Mouse (Mus musculus): ENCODE results near the gene Map3k4.

Map3k4 gene

GRCm38 (mm10) chr17:12224145-12224544 lies 94.5 kb downstream of the Map3k4 start:
- DNase-seq (ENCODE audit: low read depth) = no peak

DNA sequence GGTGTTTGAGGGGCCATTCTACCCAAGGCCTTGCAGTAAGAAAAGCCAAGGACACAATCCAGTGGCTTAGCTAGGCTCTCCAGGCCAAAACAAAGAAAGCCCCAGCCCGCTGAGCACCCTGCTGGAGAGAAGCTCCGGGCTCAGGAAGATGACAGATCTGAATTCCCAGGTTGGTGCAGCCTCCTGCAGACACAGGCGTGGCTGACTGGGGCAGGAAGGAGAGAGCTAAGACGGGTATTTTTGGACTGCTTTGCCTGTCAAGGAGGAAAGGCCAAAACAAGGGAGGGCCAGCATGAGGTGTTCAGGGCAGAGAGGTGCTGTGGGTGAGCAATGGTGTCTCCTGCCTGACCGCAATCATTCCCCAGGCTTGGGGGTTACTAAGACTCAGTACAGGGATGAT lies 94.9 kb downstream of the Map3k4 start:
- DNase-seq (ENCODE audit: low read depth) = no peak

DNA sequence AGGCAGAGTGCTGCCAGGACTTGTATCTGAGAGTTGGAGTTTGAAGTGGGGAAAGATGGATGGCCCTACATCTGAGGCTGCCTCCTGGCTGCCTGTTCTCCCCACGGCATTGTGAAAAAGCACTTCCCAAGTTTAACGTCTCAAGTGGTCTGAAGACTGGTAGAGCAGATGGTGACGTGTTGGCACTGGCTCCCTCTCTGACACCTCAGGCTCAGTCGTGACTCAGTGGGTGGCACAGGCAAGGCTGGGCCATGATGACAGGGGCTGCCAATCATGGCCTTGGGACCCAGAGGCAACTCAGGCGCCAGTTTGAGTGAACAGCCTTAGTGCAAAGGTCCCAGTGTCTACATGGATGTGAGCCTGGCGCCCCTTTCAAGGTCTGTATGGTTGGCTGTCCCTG lies 96.7 kb downstream of the Map3k4 start:
- DNase-seq (ENCODE audit: low read depth) = no peak

DNA sequence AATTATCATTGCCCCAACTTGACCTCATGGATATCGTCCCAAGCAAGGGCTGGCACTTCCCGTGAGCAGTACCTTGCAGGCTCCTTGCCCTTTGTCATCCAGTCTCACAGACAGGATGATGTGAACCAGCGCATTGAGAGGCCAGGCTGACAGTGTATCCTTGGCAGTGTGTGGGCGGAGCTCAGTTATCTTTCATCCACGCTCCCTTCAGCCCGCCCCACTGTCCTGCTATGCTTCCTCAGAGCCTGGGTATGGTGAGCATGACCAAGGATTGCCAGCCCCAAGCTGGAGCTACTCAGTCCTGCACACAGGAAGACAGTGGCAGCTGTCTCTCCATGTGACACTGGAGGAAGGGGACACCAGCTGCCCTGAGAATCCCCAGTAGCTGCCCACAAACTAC lies 102.4 kb downstream of the Map3k4 start:
- DNase-seq (ENCODE audit: low read depth) = no peak

- no peak for DNase-seq (ENCODE audit: low read depth)
These were observed 105.2 kb downstream of the Map3k4 start for GRCm38 (mm10) chr17:12213430-12213829.

DNA sequence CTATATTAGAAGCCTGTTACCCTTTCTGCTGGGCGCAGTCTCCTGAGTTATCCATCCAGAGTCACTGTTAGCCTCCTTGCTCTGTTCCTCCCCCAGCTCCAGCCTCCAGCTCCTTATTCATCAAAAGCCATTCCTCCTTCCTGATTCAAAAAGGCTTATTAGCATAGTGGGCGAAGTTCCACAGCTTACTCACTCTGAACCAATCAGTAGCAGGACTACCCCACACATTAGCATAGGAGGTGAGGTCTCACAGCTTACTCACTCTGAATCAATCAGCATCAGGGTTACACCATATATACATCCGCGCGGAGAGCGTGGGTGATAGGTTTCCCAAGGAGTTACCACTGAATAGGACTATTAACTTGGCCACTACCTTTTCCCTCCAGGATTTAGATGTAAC lies 106.3 kb downstream of the Map3k4 start:
- no peak for DNase-seq (ENCODE audit: low read depth)

- DNase-seq (ENCODE audit: low read depth) = no peak
These were observed 106.7 kb downstream of the Map3k4 start for GRCm38 (mm10) chr17:12211890-12212289.

- peak; percentile 91 for DNase-seq (ENCODE audit: low read depth)
These were observed 108.0 kb downstream of the Map3k4 start for GRCm38 (mm10) chr17:12210544-12211132.

DNA sequence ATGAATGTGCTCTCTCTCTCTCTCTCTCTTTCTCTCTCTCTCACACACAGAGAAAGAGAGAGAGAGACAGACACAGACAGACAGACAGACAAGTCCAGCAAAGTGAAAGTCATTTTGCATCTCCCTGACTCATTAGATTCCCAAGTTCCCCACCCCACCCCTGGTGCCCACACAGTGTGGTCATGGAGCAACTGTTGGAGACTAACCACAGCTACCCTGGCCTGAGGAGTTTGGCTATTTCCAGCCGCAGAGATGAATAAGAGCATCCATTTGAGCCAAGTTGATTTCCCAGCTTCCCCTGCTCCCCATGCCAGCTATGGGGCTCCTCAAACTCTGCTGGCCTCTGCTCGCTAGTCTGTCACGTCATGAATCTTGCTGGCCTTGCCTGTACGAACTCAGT lies 109.1 kb downstream of the Map3k4 start:
- DNase-seq (ENCODE audit: low read depth) = no peak

DNA sequence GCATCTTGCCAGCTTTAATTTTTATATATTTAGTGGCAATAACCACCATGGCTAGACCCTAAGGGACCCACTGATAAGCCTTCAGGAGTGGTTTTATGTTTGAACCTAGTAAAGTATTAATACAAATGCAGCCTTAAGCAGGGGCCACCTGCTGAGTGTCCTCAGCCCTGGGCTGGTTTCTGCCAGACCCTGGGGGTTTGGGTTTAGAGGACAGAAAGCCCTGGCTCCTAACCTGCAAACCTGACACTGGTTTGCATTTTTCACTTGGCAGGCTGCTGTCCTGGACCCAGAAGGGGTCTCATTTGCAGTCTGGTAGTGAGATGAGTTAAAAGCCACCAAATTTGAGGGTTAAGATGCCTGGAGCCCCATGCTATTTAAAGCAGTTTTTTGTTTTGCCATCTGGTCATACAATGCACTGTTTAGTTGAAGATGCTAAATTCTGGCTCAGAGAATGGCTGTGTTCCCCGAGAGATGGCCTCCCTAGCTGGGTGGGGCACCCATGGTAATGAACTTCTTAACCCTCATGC lies 111.5 kb downstream of the Map3k4 start:
- DNase-seq (ENCODE audit: low read depth) = no peak

GRCm38 (mm10) chr17:12206248-12206647 lies 112.3 kb downstream of the Map3k4 start:
- DNase-seq (ENCODE audit: low read depth) = no peak

- DNase-seq (ENCODE audit: low read depth) = peak; percentile 86
These were observed 112.9 kb downstream of the Map3k4 start for GRCm38 (mm10) chr17:12205694-12206075.

GRCm38 (mm10) chr17:12205015-12205693 lies 113.4 kb downstream of the Map3k4 start:
- DNase-seq (ENCODE audit: low read depth) = peak; percentile 59

- no peak for DNase-seq (ENCODE audit: low read depth)
These were observed 113.9 kb downstream of the Map3k4 start for GRCm38 (mm10) chr17:12204689-12205014.

GRCm38 (mm10) chr17:12204246-12204645 lies 114.3 kb downstream of the Map3k4 start:
- DNase-seq (ENCODE audit: low read depth) = peak; percentile 55

DNA sequence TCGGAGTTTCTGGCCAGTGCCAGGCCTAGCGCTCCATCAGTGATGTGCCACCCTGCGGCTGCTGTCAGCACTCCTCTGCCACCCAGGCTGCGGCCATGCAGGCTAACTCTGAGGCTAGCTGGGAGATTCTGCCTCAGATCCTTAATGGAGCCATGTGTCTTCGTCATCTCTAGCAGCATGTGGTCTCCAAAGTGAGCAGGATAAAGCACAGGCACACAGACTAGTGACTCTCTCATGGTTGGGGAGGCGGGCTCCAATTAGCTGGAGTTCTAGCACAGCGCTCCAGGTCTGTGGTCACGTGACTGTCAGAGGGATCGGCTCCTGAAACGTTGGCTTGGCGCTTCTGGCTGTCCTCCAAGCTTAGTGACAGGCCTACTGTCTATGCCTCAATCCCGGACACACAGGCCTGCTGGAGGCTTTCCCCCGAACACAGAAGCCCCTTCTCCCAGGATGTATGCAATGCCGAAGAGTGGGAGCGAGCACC lies 115.1 kb downstream of the Map3k4 start:
- no peak for DNase-seq (ENCODE audit: low read depth)

DNA sequence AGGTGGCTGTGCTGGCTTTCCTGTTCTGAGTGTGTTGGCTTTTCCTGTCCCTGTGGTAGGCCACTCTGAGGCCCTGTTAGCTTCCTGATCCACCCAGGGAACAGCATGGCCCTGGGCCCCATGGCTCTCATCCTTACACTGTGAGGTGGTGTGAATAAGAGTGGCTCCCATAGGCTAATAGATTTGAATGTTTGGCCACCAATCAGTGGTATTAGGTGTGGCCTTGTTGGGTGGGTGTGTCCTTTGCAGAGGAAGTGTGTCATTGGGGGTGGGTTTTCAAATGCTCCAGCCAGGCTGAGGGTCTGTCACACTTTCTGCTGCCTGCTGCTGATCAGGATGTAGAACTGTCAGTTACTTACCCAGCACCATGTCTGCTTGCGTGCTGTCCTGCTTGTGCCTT lies 117.5 kb downstream of the Map3k4 start:
- peak; percentile 32 for DNase-seq (ENCODE audit: low read depth)

GRCm38 (mm10) chr17:12199933-12200332 lies 118.7 kb downstream of the Map3k4 start:
- DNase-seq (ENCODE audit: low read depth) = no peak

DNA sequence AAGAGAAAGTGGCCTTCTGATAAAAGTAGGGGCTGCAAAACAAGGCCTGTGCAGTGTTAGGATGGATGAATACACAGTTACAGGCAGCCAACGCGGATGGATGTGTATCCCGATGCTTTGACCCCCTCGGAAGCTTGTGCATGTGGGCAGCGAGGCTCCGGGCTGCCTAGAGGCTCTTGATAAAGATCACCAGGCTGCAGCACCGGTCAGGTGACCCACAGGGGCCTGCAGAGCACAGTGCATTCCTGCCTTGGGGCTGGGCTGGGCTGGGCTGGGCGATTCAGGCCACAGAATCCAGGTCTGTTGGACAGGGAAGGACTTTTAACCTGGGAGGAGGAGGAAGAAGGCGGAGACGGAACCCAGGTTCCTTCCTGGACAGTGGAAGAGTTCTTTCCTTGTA lies 123.0 kb downstream of the Map3k4 start:
- no peak for DNase-seq (ENCODE audit: low read depth)

DNA sequence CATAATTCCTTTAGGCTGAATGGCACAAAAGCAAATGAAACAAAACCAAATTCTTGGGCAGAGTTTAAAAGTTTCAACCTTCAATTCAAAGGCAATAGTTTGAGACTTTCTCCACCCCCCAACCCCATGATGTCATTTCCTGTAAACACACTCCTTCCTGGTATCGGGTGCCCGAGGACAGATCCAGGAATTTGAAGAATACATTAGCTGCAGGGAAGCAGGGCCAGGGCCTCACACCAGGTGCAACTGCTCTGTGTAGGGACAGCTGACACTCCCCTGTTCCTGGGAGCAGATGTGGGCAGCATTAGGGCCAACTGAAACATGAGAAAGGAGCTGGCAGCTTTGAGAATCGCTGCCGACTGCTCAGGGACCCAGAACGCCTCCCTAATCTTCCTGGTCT lies 123.5 kb downstream of the Map3k4 start:
- DNase-seq (ENCODE audit: low read depth) = peak; percentile 73

- no peak for DNase-seq (ENCODE audit: low read depth)
These were observed 130.8 kb downstream of the Map3k4 start for GRCm38 (mm10) chr17:12187782-12188181.

DNA sequence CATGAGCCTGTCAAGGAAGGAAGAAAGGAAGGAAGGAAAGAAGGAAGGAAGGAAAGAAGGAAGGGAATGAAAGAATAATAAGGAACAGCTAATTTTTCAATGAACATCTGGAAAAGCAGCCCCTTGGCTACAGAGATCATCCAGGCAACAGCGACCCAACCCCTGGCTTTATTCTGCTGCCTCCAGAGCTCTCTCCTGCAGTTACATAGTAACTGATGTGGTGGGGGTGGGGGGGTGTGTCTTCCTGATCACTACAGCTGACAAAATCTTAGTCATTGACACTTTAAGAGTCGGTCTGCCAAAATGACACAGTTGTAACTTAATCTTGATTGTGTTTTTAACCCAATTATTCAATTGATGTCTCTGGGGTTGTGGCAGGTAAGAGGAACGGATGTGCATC lies 132.3 kb downstream of the Map3k4 start:
- no peak for DNase-seq (ENCODE audit: low read depth)

- DNase-seq (ENCODE audit: low read depth) = no peak
These were observed 132.7 kb downstream of the Map3k4 start for GRCm38 (mm10) chr17:12185855-12186254.

GRCm38 (mm10) chr17:12184283-12184682 lies 134.3 kb downstream of the Map3k4 start:
- DNase-seq (ENCODE audit: low read depth) = no peak
